Mouse (Mus musculus): ENCODE results near the gene Glipr1l3. TPM values are rescaled to one million over a fixed set of nuclear protein-coding genes. Genes with fewer than 3 reads are reported as not detected.

Glipr1l3 gene
- not detected for polyA plus RNA-seq (2017; shearing (Covaris generic))

GRCm38 (mm10) chr10:112159882-112160560 lies at the start of gene Glipr1l3:
Glipr1l3 (minus strand) TSS chr10:112160327.

GRCm38 (mm10) chr10:112163168-112163766 lies 3.1 kb upstream of the Glipr1l3 start, which contains the start of gene Caps2:
Caps2 (plus strand) TSS chr10:112163621.

Other genes with a start within 250 kb of the Glipr1l3 start
- 50.7 TPM for gene Krr1, start 187.7 kb downstream of the Glipr1l3 start, polyA plus RNA-seq (2017; shearing (Covaris generic))
- 158 TPM for gene Glipr1, start 157.7 kb downstream of the Glipr1l3 start, polyA plus RNA-seq (2017; shearing (Covaris generic))
- gene Glipr1l1, start 100.1 kb downstream of the Glipr1l3 start, polyA plus RNA-seq (2017; shearing (Covaris generic)) = not detected
- not detected for gene Glipr1l2, start 77.0 kb downstream of the Glipr1l3 start, polyA plus RNA-seq (2017; shearing (Covaris generic))
- gene Caps2, start 3.3 kb upstream of the Glipr1l3 start, polyA plus RNA-seq (2017; shearing (Covaris generic)) = 0.22 TPM
- gene Kcnc2, start 110.8 kb upstream of the Glipr1l3 start, polyA plus RNA-seq (2017; shearing (Covaris generic)) = not detected